Mouse (Mus musculus) R1 (cell line): Measurements from ENCODE around the gene Rhoh.
A peak's percentile ranks its signal among the peaks of the same experiment; 100 is the strongest.

ENCODE experiments used
- DNase-seq: peaks from one replicate; pipeline ENCODE4 v3.0.0-alpha.2; 2018; ENCODE audit warnings: low read depth, low spot score

Rhoh gene

GRCm38 (mm10) chr5:65895121-65895692 lies 34.2 kb downstream of the Rhoh start:
- DNase-seq, result no peak

- no peak for DNase-seq
Measured at GRCm38 (mm10) chr5:65895764-65896163, 34.8 kb downstream of the Rhoh start.

GRCm38 (mm10) chr5:65897731-65898130 lies 36.7 kb downstream of the Rhoh start:
- DNase-seq, result no peak

GRCm38 (mm10) chr5:65898683-65899082 lies 37.7 kb downstream of the Rhoh start:
- no peak for DNase-seq

GRCm38 (mm10) chr5:65900113-65900512 lies 39.1 kb downstream of the Rhoh start:
- DNase-seq, result no peak

- peak; percentile 39 for DNase-seq
Measured at GRCm38 (mm10) chr5:65900862-65901265, 39.9 kb downstream of the Rhoh start.

GRCm38 (mm10) chr5:65901868-65902418 lies 40.9 kb downstream of the Rhoh start:
- no peak for DNase-seq

- no peak for DNase-seq
Measured at GRCm38 (mm10) chr5:65902811-65903210, 41.8 kb downstream of the Rhoh start.

GRCm38 (mm10) chr5:65904476-65904875 lies 43.5 kb downstream of the Rhoh start:
- DNase-seq, result no peak

- DNase-seq, result no peak
Measured at GRCm38 (mm10) chr5:65908751-65909150, 47.7 kb downstream of the Rhoh start.

- DNase-seq, result no peak
Measured at GRCm38 (mm10) chr5:65909321-65909720, 48.3 kb downstream of the Rhoh start.

- no peak for DNase-seq
Measured at GRCm38 (mm10) chr5:65910398-65910797, 49.4 kb downstream of the Rhoh start.

- DNase-seq, result no peak
Measured at GRCm38 (mm10) chr5:65911676-65912075, 50.7 kb downstream of the Rhoh start.

- DNase-seq, result peak; percentile 92
Measured at GRCm38 (mm10) chr5:65912201-65912600, 51.2 kb downstream of the Rhoh start.

GRCm38 (mm10) chr5:65913126-65913525 lies 52.1 kb downstream of the Rhoh start:
- DNase-seq, result peak; percentile 57

- no peak for DNase-seq
Measured at GRCm38 (mm10) chr5:65914342-65914741, 53.3 kb downstream of the Rhoh start.

GRCm38 (mm10) chr5:65916930-65917329 lies 55.9 kb downstream of the Rhoh start:
- no peak for DNase-seq

- DNase-seq, result peak; percentile 75
Measured at GRCm38 (mm10) chr5:65918601-65919000, 57.6 kb downstream of the Rhoh start.

- DNase-seq, result no peak
Measured at GRCm38 (mm10) chr5:65919326-65919725, 58.3 kb downstream of the Rhoh start.

GRCm38 (mm10) chr5:65919904-65920303 lies 58.9 kb downstream of the Rhoh start:
- DNase-seq, result no peak

- no peak for DNase-seq
Measured at GRCm38 (mm10) chr5:65920701-65921426, 59.9 kb downstream of the Rhoh start.

GRCm38 (mm10) chr5:65921477-65922138 lies 60.6 kb downstream of the Rhoh start:
- DNase-seq, result no peak

- DNase-seq, result no peak
Measured at GRCm38 (mm10) chr5:65926666-65927065, 65.7 kb downstream of the Rhoh start.
